Mouse (Mus musculus): ENCODE measurements around the gene Filip1l. TPM values are rescaled to one million over a fixed set of nuclear protein-coding genes. Genes with fewer than 3 reads are reported as not detected.

Gene Filip1l
- polyA plus RNA-seq, 1 experiment from 2014 or later = 34.0 TPM

- Histone ChIP-seq H3K4me1 (replicated peaks) (peaks cover 5% of the 10 kb centered on the region; the same call in 1 of the 2 replicates), H3K9ac (no peak overlapping the region), H3K27ac (no peak overlapping the region), H3K36me3 (no peaks in the 10 kb centered on the region), H3K27me3 (replicated peaks) (no peaks in the 10 kb centered on the region), H3K4me2 (replicated peaks) (no peak overlapping the region), H3K9me3 (no peaks in the 10 kb centered on the region), H3K4me3 (replicated peaks) (no peak overlapping the region)
- no peak for ATAC-seq
- 92% methylated on average over 10 of the region's 10 CpGs for WGBS
Measured at GRCm38 (mm10) chr16:57359251-57359650, 6.4 kb downstream of the Filip1l start.

DNA sequence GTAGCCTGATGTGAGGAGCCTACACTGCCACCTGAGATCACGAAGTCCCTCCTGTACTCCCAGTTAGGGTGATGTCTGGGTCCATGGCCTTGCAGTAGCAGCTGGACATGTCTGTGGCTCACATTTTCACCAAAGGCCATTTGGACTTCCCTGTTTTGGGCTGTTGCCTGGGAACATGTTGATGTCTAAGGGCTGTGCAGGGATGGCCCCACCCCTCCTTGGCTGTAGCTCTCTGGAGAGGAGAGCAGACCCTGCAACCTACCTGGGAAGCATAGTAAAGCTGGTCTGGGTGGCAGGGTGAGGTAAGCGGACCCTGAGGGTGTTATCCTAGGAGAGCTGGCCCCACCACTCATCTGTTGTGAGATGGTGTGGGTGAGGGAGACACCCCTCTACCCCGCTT lies 7.9 kb downstream of the Filip1l start:
- ATAC-seq = no peak
- H3K4me3 ChIP-seq (replicated peaks) = no peak overlapping the region
- no peaks in the 10 kb centered on the region for H3K27me3 ChIP-seq (replicated peaks)
- no peaks in the 10 kb centered on the region for H3K36me3 ChIP-seq
- H3K4me1 ChIP-seq (replicated peaks) = peaks cover 5% of the 10 kb centered on the region; the same call in 1 of the 2 replicates
- no peak overlapping the region for H3K9ac ChIP-seq
- H3K27ac ChIP-seq = no peak overlapping the region
- no peak overlapping the region for H3K4me2 ChIP-seq (replicated peaks)
- WGBS = 94% methylated on average over 3 of the region's 3 CpGs
- no peaks in the 10 kb centered on the region for H3K9me3 ChIP-seq

GRCm38 (mm10) chr16:57362679-57363401 lies 9.9 kb downstream of the Filip1l start:
- Histone ChIP-seq H3K27me3 (replicated peaks) (no peaks in the 10 kb centered on the region), H3K9me3 (no peaks in the 10 kb centered on the region), H3K36me3 (no peaks in the 10 kb centered on the region), H3K4me3 (replicated peaks) (no peak overlapping the region), H3K9ac (peak overlapping the region; percentile 26; the same call in 1 of the 2 replicates), H3K27ac (no peak overlapping the region), H3K4me1 (replicated peaks) (peaks cover 9% of the 10 kb centered on the region), H3K4me2 (replicated peaks) (peak overlapping the region; percentile 34; the same call in 1 of the 2 replicates)
- peak; percentile 71 for ATAC-seq
- 35% methylated on average over 18 of the region's 18 CpGs for WGBS

- no peak overlapping the region for H3K27ac ChIP-seq
- H3K9ac ChIP-seq = no peak overlapping the region
- no peaks in the 10 kb centered on the region for H3K27me3 ChIP-seq (replicated peaks)
- no peak overlapping the region for H3K4me2 ChIP-seq (replicated peaks)
- H3K36me3 ChIP-seq = no peaks in the 10 kb centered on the region
- no peak for ATAC-seq
- H3K9me3 ChIP-seq = no peaks in the 10 kb centered on the region
- no peak overlapping the region for H3K4me3 ChIP-seq (replicated peaks)
- peaks cover 9% of the 10 kb centered on the region for H3K4me1 ChIP-seq (replicated peaks)
- 59% methylated on average over 7 of the region's 7 CpGs for WGBS
Measured at GRCm38 (mm10) chr16:57364498-57364897, 11.6 kb downstream of the Filip1l start.

GRCm38 (mm10) chr16:57366141-57366540 lies 13.2 kb downstream of the Filip1l start:
- H3K4me1 ChIP-seq (replicated peaks) = peaks cover 11% of the 10 kb centered on the region
- H3K36me3 ChIP-seq = no peaks in the 10 kb centered on the region
- peak; percentile 44; the same call in 1 of the 2 replicates for ATAC-seq
- no peaks in the 10 kb centered on the region for H3K27me3 ChIP-seq (replicated peaks)
- H3K9me3 ChIP-seq = no peaks in the 10 kb centered on the region
- no peak overlapping the region for H3K27ac ChIP-seq
- 52% methylated on average over 6 of the region's 6 CpGs for WGBS
- no peak overlapping the region for H3K4me2 ChIP-seq (replicated peaks)
- no peak overlapping the region for H3K4me3 ChIP-seq (replicated peaks)
- no peak overlapping the region for H3K9ac ChIP-seq

DNA sequence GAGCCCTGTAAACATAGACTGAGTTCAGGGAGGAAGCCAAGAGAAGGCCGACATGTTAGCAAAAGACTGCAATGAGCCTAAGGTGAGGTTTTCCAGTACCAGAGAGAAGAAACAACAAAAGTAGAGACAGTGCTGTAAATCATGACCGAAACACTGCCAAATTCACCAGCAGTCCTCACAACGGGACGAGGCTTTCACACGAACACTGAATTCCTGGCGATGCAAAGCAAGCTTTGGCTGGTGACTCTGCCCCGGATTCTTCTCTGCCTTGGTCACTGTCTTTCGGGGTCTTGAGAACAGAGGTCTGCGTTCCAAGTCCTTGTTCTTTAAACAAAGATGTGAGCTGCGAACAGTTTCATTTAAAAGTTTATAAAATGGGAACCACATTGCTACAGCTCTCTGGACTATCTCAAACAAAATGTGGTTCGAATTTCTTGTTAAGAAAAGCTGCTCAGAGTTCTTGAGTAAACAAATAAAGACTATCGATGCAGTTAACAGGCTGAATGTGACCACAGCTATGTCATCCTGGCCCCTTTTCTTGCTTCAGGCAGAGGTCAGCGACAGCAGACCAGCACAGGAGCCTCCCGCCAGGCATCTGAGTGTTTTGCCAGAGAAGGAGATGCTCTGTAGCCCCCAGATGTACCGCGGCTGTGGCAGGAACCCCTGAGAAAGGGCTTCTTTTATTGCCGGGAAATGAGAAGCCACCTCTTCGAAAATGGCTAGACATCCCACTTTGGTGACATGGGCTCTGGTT lies 14.2 kb downstream of the Filip1l start:
- 0 out of 2 replicates have a peak, but pooled peaks have one; percentile 13 for ATAC-seq
- H3K27ac ChIP-seq = peak overlapping the region; percentile 72
- H3K36me3 ChIP-seq = no peaks in the 10 kb centered on the region
- 31% methylated on average over 18 of the region's 18 CpGs for WGBS
- no peak overlapping the region for H3K9ac ChIP-seq
- H3K4me2 ChIP-seq (replicated peaks) = no peak overlapping the region
- H3K27me3 ChIP-seq (replicated peaks) = no peaks in the 10 kb centered on the region
- H3K4me1 ChIP-seq (replicated peaks) = peaks cover 11% of the 10 kb centered on the region
- no peak overlapping the region for H3K4me3 ChIP-seq (replicated peaks)
- no peaks in the 10 kb centered on the region for H3K9me3 ChIP-seq

GRCm38 (mm10) chr16:57369846-57370496 lies 17.1 kb downstream of the Filip1l start:
- WGBS = 75% methylated on average over 8 of the region's 8 CpGs
- no peak overlapping the region for H3K4me2 ChIP-seq (replicated peaks)
- H3K9me3 ChIP-seq = no peaks in the 10 kb centered on the region
- H3K4me3 ChIP-seq (replicated peaks) = no peak overlapping the region
- H3K27me3 ChIP-seq (replicated peaks) = no peaks in the 10 kb centered on the region
- H3K36me3 ChIP-seq = no peaks in the 10 kb centered on the region
- no peak overlapping the region for H3K27ac ChIP-seq
- peaks cover 6% of the 10 kb centered on the region; the same call in 1 of the 2 replicates for H3K4me1 ChIP-seq (replicated peaks)
- no peak overlapping the region for H3K9ac ChIP-seq
- no peak for ATAC-seq

GRCm38 (mm10) chr16:57372156-57372555 lies 19.3 kb downstream of the Filip1l start:
- Histone ChIP-seq H3K27ac (no peak overlapping the region), H3K36me3 (no peaks in the 10 kb centered on the region), H3K4me1 (replicated peaks) (peaks cover 6% of the 10 kb centered on the region; the same call in 1 of the 2 replicates), H3K4me3 (replicated peaks) (no peak overlapping the region), H3K9me3 (no peaks in the 10 kb centered on the region), H3K4me2 (replicated peaks) (no peak overlapping the region), H3K27me3 (replicated peaks) (no peaks in the 10 kb centered on the region), H3K9ac (no peak overlapping the region)
- WGBS = 56% methylated on average over 3 of the region's 3 CpGs
- ATAC-seq = peak; percentile 63; the same call in 1 of the 2 replicates

DNA sequence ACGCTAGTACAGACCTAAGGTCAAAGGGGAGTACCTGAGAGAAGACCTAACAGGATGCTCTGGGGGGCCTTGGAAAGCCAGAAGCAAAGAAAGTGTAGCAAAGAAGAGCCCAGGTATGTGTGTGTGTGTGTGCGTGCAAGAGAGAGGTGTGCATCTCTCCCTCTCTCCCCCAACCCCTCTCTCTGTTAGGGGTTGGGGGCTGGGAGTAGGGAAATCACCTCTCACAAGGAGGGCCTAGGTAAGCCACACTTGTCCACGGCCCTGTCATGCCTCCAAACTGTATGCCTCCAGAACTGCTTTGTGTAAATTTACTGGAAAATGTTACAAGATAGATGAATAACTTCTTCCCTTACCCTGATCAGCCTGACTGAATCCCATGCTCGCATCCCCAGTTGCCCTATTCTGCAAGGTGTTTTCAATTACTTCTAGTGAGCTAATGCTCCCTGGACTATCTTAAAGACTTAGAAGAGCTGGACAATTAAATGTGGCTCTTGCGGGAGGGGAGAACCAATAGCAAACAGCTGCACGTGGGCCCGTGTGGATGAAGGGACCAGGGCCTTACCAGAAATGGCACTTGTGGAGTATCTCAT lies 22.4 kb downstream of the Filip1l start:
- 81% methylated on average over 7 of the region's 7 CpGs for WGBS
- no peak overlapping the region for H3K9ac ChIP-seq
- no peaks in the 10 kb centered on the region for H3K9me3 ChIP-seq
- no peak overlapping the region for H3K4me3 ChIP-seq (replicated peaks)
- no peaks in the 10 kb centered on the region for H3K4me1 ChIP-seq (replicated peaks)
- no peak overlapping the region for H3K27ac ChIP-seq
- no peaks in the 10 kb centered on the region for H3K27me3 ChIP-seq (replicated peaks)
- H3K4me2 ChIP-seq (replicated peaks) = no peak overlapping the region
- H3K36me3 ChIP-seq = no peaks in the 10 kb centered on the region
- ATAC-seq = no peak

DNA sequence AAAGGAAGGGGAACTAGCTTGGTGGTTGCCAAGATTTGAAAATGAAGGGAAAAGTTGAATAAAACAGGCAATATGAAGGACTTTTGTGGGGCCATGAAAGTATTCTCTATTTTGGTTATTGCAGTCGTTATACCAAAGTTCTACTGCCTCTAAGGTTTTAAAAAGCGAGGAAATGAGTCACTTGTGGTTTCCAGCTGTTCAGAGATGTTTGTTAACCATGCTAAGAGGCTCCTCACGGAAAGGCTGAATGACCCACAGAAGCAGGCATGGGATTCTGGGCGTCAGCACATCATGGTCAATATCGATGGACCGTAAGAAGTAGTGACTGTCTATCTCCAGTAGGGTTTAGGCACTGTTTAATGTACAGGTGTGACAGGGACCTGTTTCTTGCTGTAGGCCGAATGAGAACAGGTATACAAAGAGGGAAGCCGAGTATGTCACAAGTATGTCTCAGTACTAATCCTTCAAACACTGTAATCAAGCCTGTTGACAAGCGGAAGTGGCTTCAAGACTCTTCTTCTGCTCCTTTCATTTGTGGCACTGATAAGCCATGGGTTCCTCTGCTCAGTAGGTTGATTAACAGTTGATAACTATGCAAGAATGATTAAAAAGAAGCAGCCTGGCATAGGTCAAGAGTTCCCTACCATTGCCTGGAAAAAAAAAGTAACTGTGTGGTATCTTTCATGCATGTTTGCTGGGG lies 25.9 kb downstream of the Filip1l start:
- H3K36me3 ChIP-seq = no peaks in the 10 kb centered on the region
- no peak overlapping the region for H3K4me3 ChIP-seq (replicated peaks)
- H3K9ac ChIP-seq = no peak overlapping the region
- H3K9me3 ChIP-seq = no peaks in the 10 kb centered on the region
- no peak overlapping the region for H3K27ac ChIP-seq
- ATAC-seq = no peak
- no peak overlapping the region for H3K4me2 ChIP-seq (replicated peaks)
- H3K27me3 ChIP-seq (replicated peaks) = no peaks in the 10 kb centered on the region
- 86% methylated on average over 9 of the region's 9 CpGs for WGBS
- H3K4me1 ChIP-seq (replicated peaks) = no peaks in the 10 kb centered on the region

DNA sequence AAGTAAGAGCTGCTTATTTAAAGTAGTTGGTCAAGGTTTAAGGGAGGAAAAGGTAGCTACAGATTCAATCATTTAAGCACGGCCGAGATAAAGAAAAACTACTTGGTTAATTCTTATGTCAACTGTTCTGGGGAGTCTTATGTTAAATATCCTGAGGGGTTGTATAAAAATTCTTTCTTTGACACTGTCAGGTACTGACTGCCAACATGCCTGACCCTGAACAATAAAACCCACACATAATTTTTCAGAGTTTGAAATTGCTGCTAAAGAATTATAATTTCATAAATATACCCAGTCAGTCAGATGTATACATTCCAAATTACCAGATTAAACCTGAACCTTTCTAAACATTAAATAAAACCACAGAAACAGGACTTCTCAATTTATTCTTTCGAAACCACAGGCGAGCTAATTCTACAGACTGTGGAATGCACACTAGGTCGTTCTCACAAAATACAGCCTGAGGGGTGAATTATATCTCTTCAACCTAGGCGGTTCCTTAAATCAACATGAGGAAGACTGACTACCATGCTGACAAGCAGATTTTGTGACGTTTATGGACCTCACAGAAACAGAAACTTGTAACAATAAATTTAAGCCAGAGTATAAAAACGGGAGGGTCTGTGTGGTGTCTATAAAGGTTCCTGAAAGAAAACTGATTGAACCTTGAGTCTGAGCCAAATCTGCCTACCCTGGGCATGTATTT lies 30.5 kb downstream of the Filip1l start:
- peak; percentile 28; the same call in 1 of the 2 replicates for ATAC-seq
- H3K4me1 ChIP-seq (replicated peaks) = no peaks in the 10 kb centered on the region
- 37% methylated on average over 8 of the region's 8 CpGs for WGBS

More for the DNA sequence above, 30.5 kb downstream of the Filip1l start:
- Histone ChIP-seq H3K36me3 (no peaks in the 10 kb centered on the region), H3K27me3 (replicated peaks) (no peaks in the 10 kb centered on the region), H3K9ac (no peak overlapping the region), H3K27ac (no peak overlapping the region), H3K9me3 (no peaks in the 10 kb centered on the region), H3K4me3 (replicated peaks) (no peak overlapping the region), H3K4me2 (replicated peaks) (no peak overlapping the region)
